20 mouse cellular contexts compared by ENCODE assay signal in genomic region chr8:106149025-106149424, GRCm38 (mm10). TPM values are rescaled to one million over a fixed set of nuclear protein-coding genes. Genes with fewer than 3 reads are reported as not detected.
DNase-seq lines count a peak whose midpoint lies in the region; ATAC-seq and TF ChIP-seq lines count a peak whose summit lies in the region.
"Had no signal": no experiment of that assay in that cellular context is flagged by ENCODE, and none has a peak within 500 bp of the region (broad histone marks: within the 10 kb centered on the region; RNA-seq: fewer than 3 reads in every experiment).

No protein-coding gene starts in this region.

- peaks cover 3% of the 10 kb centered on the region; the same call in 1 of the 2 replicates for H3K4me1 ChIP-seq in kidney, adult 2 months (ENCODE audit: control insufficient read depth, insufficient read depth, low read length)
- peaks cover 7% of the 10 kb centered on the region; the same call in 1 of the 2 replicates for H3K4me1 ChIP-seq in stomach, embryonic 15.5 days
- H3K4me1 ChIP-seq in stomach, postnatal 0 days (replicated peaks; ENCODE audit: control insufficient read depth, insufficient read depth), result no peaks in the 10 kb centered on the region
- peaks cover 8% of the 10 kb centered on the region for H3K4me1 ChIP-seq in forebrain, embryonic 13.5 days

- no peaks in the 10 kb centered on the region for H3K27me3 ChIP-seq in kidney, adult 2 months (replicated peaks; ENCODE audit: control insufficient read depth, insufficient read depth, low read length)
- no peaks in the 10 kb centered on the region for H3K27me3 ChIP-seq in stomach, embryonic 15.5 days (replicated peaks)
- no peaks in the 10 kb centered on the region for H3K27me3 ChIP-seq in stomach, postnatal 0 days (ENCODE audit: control insufficient read depth, insufficient read depth, low read length)
- no peaks in the 10 kb centered on the region for H3K27me3 ChIP-seq in forebrain, embryonic 13.5 days
- H3K27me3 ChIP-seq: hindbrain, embryonic 15.5 days; limb, embryonic 13.5 days; midbrain, embryonic 15.5 days had no signal

- no peaks in the 10 kb centered on the region for H3K36me3 ChIP-seq in kidney, adult 2 months (ENCODE audit: control insufficient read depth, insufficient read depth, low read length)
- no peaks in the 10 kb centered on the region for H3K36me3 ChIP-seq in stomach, embryonic 15.5 days
- H3K36me3 ChIP-seq in stomach, postnatal 0 days (ENCODE audit: control insufficient read depth, insufficient read depth, low read length), result no peaks in the 10 kb centered on the region
- H3K36me3 ChIP-seq in forebrain, embryonic 13.5 days (ENCODE audit: poor library complexity, severe bottlenecking), result no peaks in the 10 kb centered on the region
- H3K36me3 ChIP-seq: G1E; heart, embryonic 10.5 days; hindbrain, embryonic 15.5 days; midbrain, embryonic 15.5 days had no signal

- no peak for TF ChIP-seq CTCF in kidney, adult 2 months (conservative IDR thresholded peaks at IDR 0.05; ENCODE audit: insufficient read depth, insufficient read length, low read depth, low read length)
- no peak for TF ChIP-seq CTCF in stomach, postnatal 0 days (IDR thresholded peaks at IDR 0.05; ENCODE audit: low read depth)

- ATAC-seq in stomach, embryonic 15.5 days (ENCODE audit: insufficient read depth, low FRiP score, low read depth), result no peak
- no peak for ATAC-seq in stomach, postnatal 0 days (ENCODE audit: low FRiP score, low TSS enrichment)
- 0 out of 2 replicates have a peak, but pooled peaks have one; percentile 10 for ATAC-seq in granulocyte monocyte progenitor cell, adult 5-6 weeks (replicated peaks; ENCODE audit: poor library complexity, severe bottlenecking)
- ATAC-seq in forebrain, embryonic 13.5 days, result no peak
- ATAC-seq: forebrain, embryonic 14.5 days had no signal

- H3K4me2 ChIP-seq in stomach, embryonic 15.5 days, result no peak overlapping the region
- H3K4me2 ChIP-seq in stomach, postnatal 0 days (replicated peaks; ENCODE audit: low read depth), result no peak overlapping the region
- H3K4me2 ChIP-seq in forebrain, embryonic 13.5 days, result no peak overlapping the region

- no peak overlapping the region for H3K4me3 ChIP-seq in kidney, adult 2 months (ENCODE audit: insufficient read depth, low read depth, low read length)
- H3K4me3 ChIP-seq in stomach, embryonic 15.5 days (replicated peaks), result no peak overlapping the region
- no peak overlapping the region for H3K4me3 ChIP-seq in stomach, postnatal 0 days (ENCODE audit: low read depth, low read length)
- no peak overlapping the region for H3K4me3 ChIP-seq in forebrain, embryonic 13.5 days

- TF ChIP-seq EP300 in stomach, postnatal 0 days (optimal IDR thresholded peaks at IDR 0.05), result no peak

- peak; percentile 16 for DNase-seq in kidney, adult 2 months
- no peak for DNase-seq in kidney, postnatal 25 days
- DNase-seq in stomach, postnatal 0 days (ENCODE audit: low spot score), result no peak
- DNase-seq in skeletal muscle tissue, adult 2 months (ENCODE audit: low read depth, low spot score), result peak; percentile 54
- DNase-seq in kidney, postnatal 4 days, result no peak
- DNase-seq: cerebellum, postnatal 10 days; embryo, embryonic 11 days; heart, postnatal 14 days; kidney, adult 8-10 months; right cerebral cortex, postnatal 25 days; thymus, postnatal 14 days had no signal

- 92% methylated on average over 6 of the region's 6 CpGs for WGBS in kidney, adult 2 months
- WGBS in stomach, embryonic 15.5 days, result 85% methylated on average over 6 of the region's 6 CpGs
- WGBS in stomach, postnatal 0 days, result 83% methylated on average over 6 of the region's 6 CpGs
- 92% methylated on average over 6 of the region's 6 CpGs for WGBS in forebrain, embryonic 13.5 days

- H3K27ac ChIP-seq in kidney, adult 2 months (ENCODE audit: insufficient read depth, low read depth, low read length), result no peak overlapping the region
- H3K27ac ChIP-seq in stomach, embryonic 15.5 days, result peak overlapping the region; percentile 35; the same call in 1 of the 2 replicates
- no peak overlapping the region for H3K27ac ChIP-seq in stomach, postnatal 0 days (replicated peaks)
- no peak overlapping the region for H3K27ac ChIP-seq in forebrain, embryonic 13.5 days
- H3K27ac ChIP-seq: limb, embryonic 13.5 days had no signal

- no peak overlapping the region for H3K9ac ChIP-seq in stomach, embryonic 15.5 days
- H3K9ac ChIP-seq in stomach, postnatal 0 days (ENCODE audit: low read length), result no peak overlapping the region
- no peak overlapping the region for H3K9ac ChIP-seq in forebrain, embryonic 13.5 days
- H3K9ac ChIP-seq: midbrain, embryonic 15.5 days had no signal

- no peak for TF ChIP-seq POLR2A in kidney, adult 2 months (IDR thresholded peaks at IDR 0.05; ENCODE audit: low read depth, low read length)

- no peaks in the 10 kb centered on the region for H3K9me3 ChIP-seq in stomach, embryonic 15.5 days
- no peaks in the 10 kb centered on the region for H3K9me3 ChIP-seq in stomach, postnatal 0 days (ENCODE audit: control insufficient read depth, low read length)
- H3K9me3 ChIP-seq in forebrain, embryonic 13.5 days (replicated peaks), result no peaks in the 10 kb centered on the region
- H3K9me3 ChIP-seq: G1E; heart, embryonic 10.5 days; hindbrain, embryonic 15.5 days; limb, embryonic 13.5 days; midbrain, embryonic 15.5 days had no signal

RNA-seq across cellular contexts. Expression of gene Pla2g15, which starts 1.2 kb away (rescaled TPM):
- polyA plus RNA-seq in kidney, adult 2 months (2012; rRNA removed), result 9.4 and 10.2 TPM in 2 replicates
- 11.9 and 12.3 TPM in 2 replicates for polyA plus RNA-seq in stomach, embryonic 15.5 days (2015; fragmentation: Nextera tagmentation; extraction: Ambion mirVana)
- 5.6 and 5.7 TPM in 2 replicates for polyA plus RNA-seq in stomach, postnatal 0 days (2015; fragmentation: Nextera tagmentation; extraction: Ambion mirVana)
- 22.9 and 35.4 TPM in 2 replicates for total RNA-seq in granulocyte monocyte progenitor cell, adult 5-6 weeks (2014; fragmentation: Nextera tagmentation)
- 12.9 and 17.9 TPM in 2 replicates for total RNA-seq in granulocyte monocyte progenitor cell, adult 5-6 weeks (2017)
- polyA plus RNA-seq in forebrain, embryonic 13.5 days (2015; fragmentation: Nextera tagmentation; extraction: Ambion mirVana), result 12.9 and 14.3 TPM in 2 replicates

RNA-seq across cellular contexts. Expression of gene Esrp2, which starts 12.3 kb away (rescaled TPM):
- 31.0 and 34.3 TPM in 2 replicates for polyA plus RNA-seq in kidney, adult 2 months (2012; rRNA removed)
- polyA plus RNA-seq in stomach, embryonic 15.5 days (2015; fragmentation: Nextera tagmentation; extraction: Ambion mirVana), result 45.8 and 46.1 TPM in 2 replicates
- polyA plus RNA-seq in stomach, postnatal 0 days (2015; fragmentation: Nextera tagmentation; extraction: Ambion mirVana), result 38.9 and 48.0 TPM in 2 replicates
- not detected in 2 replicates for total RNA-seq in granulocyte monocyte progenitor cell, adult 5-6 weeks (2014; fragmentation: Nextera tagmentation)
- total RNA-seq in granulocyte monocyte progenitor cell, adult 5-6 weeks (2017), result not detected in 2 replicates
- 0.16 and 0.23 TPM in 2 replicates for polyA plus RNA-seq in forebrain, embryonic 13.5 days (2015; fragmentation: Nextera tagmentation; extraction: Ambion mirVana)
- total RNA-seq: G1E had no signal
- polyA plus RNA-seq: G1E had no signal

RNA-seq across cellular contexts. Expression of gene Slc7a6, which starts 19.6 kb away (rescaled TPM):
- polyA plus RNA-seq in kidney, adult 2 months (2012; rRNA removed), result 8.2 and 9.8 TPM in 2 replicates
- polyA plus RNA-seq in stomach, embryonic 15.5 days (2015; fragmentation: Nextera tagmentation; extraction: Ambion mirVana), result 39.8 and 47.3 TPM in 2 replicates
- polyA plus RNA-seq in stomach, postnatal 0 days (2015; fragmentation: Nextera tagmentation; extraction: Ambion mirVana), result 24.3 and 25.8 TPM in 2 replicates
- 29.6 and 30.3 TPM in 2 replicates for total RNA-seq in granulocyte monocyte progenitor cell, adult 5-6 weeks (2014; fragmentation: Nextera tagmentation)
- 21.9 and 31.5 TPM in 2 replicates for total RNA-seq in granulocyte monocyte progenitor cell, adult 5-6 weeks (2017)
- 77.2 and 77.9 TPM in 2 replicates for polyA plus RNA-seq in forebrain, embryonic 13.5 days (2015; fragmentation: Nextera tagmentation; extraction: Ambion mirVana)

Comparison
In these comparisons a context has a peak if more than half of its experiments do, and no peak if none do; other contexts are left out.
1. DNase-seq: peak in kidney, adult 2 months (single experiment) and skeletal muscle tissue, adult 2 months (single experiment); none in kidney, postnatal 25 days (0 of 2), stomach, postnatal 0 days (single experiment) and kidney, postnatal 4 days (0 of 2).
2. RNA of gene Esrp2, which starts 12.3 kb away (polyA plus RNA-seq): 45.8 to 46.1 TPM in stomach, embryonic 15.5 days, 38.9 to 48.0 TPM in stomach, postnatal 0 days and 31.0 to 34.3 TPM in kidney, adult 2 months; 0.16 to 0.23 TPM in forebrain, embryonic 13.5 days; every median in the first group is over 10 times any median in the second.